Mouse (Mus musculus) heart, embryonic 12.5 days (tissue): ENCODE data around the gene Adgrd1. TPM values are rescaled to one million over a fixed set of nuclear protein-coding genes. Genes with fewer than 3 reads are reported as not detected.
A peak's percentile ranks its signal among the peaks of the same experiment; 100 is the strongest.
"Not testable (repeated sequence)": the region's sequence is repeated elsewhere in the genome, so short reads cannot be mapped to it uniquely, and the experiment has no call there.

Source experiments
- ATAC-seq: fragments of 200-750 bp; cut with Nextera tagmentation; 2 replicates; pipeline ENCODE4 v1.8.0; 2017; ENCODE audit warnings: moderate TSS enrichment, moderate library complexity; ENCODE audit not compliant: insufficient number of reproducible peaks, low FRiP score
- H3K27ac ChIP-seq: fragments of 300-500 bp; sonication (generic); 2 replicates; pipeline ENCODE4 v1.5.1; 2016; ENCODE audit warnings: mild to moderate bottlenecking, moderate library complexity; ENCODE audit not compliant: poor library complexity, severe bottlenecking
- H3K27me3 ChIP-seq: fragments of 300-500 bp; sonication (generic); replicated peaks from 2 replicates; pipeline ENCODE4 v1.6.1; 2016; ENCODE audit warnings: mild to moderate bottlenecking, moderate library complexity
- H3K36me3 ChIP-seq: fragments of 300-500 bp; sonication (generic); 2 replicates; pipeline ENCODE4 v1.6.1; 2016; ENCODE audit warnings: mild to moderate bottlenecking, moderate library complexity
- H3K4me1 ChIP-seq: fragments of 300-500 bp; sonication (generic); replicated peaks from 2 replicates; pipeline ENCODE4 v1.6.1; 2016; ENCODE audit warnings: mild to moderate bottlenecking
- H3K4me2 ChIP-seq: fragments of 300-500 bp; sonication (generic); 2 replicates; pipeline ENCODE4 v1.6.1; 2016; ENCODE audit warnings: mild to moderate bottlenecking, moderate library complexity
- H3K4me3 ChIP-seq: fragments of 300-500 bp; sonication (generic); 2 replicates; pipeline ENCODE4 v1.5.1; 2016; ENCODE audit warnings: mild to moderate bottlenecking
- H3K9ac ChIP-seq: fragments of 300-500 bp; sonication (generic); 2 replicates; pipeline ENCODE4 v1.6.1; 2016; ENCODE audit warnings: mild to moderate bottlenecking, moderate library complexity
- H3K9me3 ChIP-seq: fragments of 300-500 bp; sonication (generic); replicated peaks from 2 replicates; pipeline ENCODE4 v1.6.1; 2016; ENCODE audit warnings: mild to moderate bottlenecking, moderate library complexity
- WGBS: fragments of 180-500 bp; shearing (Covaris S2); methylation state at CpG from one replicate; pipeline ENCODE4 v1.1.7; 2016; 5-methylcytosine and 5-hydroxymethylcytosine counted together
- polyA plus RNA-seq: library from polyadenylated mRNA; unstranded; fragments of >200 nt; fragmentation: Nextera tagmentation; extraction: Ambion mirVana; gene quantifications from 2 replicates; pipeline ENCODE4 v1.2.1, GENCODE M21; 2016

Gene Adgrd1
- polyA plus RNA-seq, 1 experiment from 2014 or later, result 0.31 TPM

DNA sequence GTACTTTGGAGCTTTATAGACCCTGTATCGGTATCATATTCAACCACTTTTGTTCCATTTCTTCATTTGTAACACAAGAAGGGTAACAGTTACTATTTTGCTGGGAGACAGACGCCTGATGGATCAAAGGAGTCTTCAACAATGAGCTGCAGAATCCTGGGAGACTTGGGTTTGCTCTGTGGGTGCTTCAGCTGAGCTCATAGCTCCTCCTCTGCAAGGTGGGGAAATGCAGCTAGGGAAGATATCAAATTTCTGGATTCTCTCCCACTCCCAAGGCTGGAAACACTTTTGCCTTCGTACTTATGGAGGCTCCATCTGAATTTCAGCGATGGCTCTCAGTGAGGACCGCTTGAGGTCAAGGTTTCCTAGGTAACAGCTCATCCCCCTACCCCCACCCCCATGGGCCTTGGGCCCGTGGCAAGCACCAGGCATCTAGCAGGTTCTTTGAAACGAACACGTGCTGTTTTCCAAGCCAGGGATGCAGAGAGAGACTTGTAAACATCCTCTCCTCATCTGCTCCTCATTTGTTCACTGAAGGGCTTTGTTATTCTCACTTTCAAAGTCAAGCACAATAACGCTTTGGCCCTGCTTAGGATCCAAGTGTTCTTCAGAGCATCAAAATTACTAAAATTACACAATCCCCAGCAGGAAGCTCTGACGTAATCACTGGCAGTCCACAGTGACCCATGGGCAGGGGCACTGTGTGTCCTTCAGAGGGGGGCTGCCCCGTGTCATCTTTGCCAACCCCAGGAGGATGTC lies 27.7 kb downstream of the Adgrd1 start:
- WGBS, result 51% methylated on average over 11 of the region's 11 CpGs
- H3K36me3 ChIP-seq, result no peaks in the 10 kb centered on the region
- H3K4me3 ChIP-seq, result no peak overlapping the region
- no peak overlapping the region for H3K4me2 ChIP-seq
- no peaks in the 10 kb centered on the region for H3K4me1 ChIP-seq
- no peaks in the 10 kb centered on the region; the same call in 1 of the 2 replicates for H3K9me3 ChIP-seq
- no peak overlapping the region for H3K27ac ChIP-seq
- no peaks in the 10 kb centered on the region for H3K27me3 ChIP-seq
- ATAC-seq, result no peak
- no peak overlapping the region for H3K9ac ChIP-seq

DNA sequence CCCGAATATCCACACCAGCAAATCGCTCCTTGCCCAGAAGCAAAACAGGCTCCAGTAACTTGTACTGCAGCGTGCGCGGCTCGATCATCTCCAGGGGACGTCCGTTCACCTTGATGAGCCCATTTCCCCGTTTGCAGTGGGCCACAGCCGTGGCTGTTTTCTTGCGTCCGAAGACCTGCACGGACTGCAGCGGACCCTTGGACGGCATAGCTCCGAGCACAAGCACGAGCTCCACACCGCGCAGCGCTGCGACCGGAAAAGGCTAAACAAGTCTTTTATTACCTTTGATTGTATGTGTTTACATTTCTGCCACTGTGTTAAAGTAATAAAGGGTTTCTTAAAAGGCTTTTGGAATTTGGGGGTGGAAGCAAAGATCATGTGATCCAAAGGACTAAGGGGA lies 31.8 kb downstream of the Adgrd1 start:
- H3K4me1 ChIP-seq, ATAC-seq, H3K4me3 ChIP-seq, H3K36me3 ChIP-seq, H3K27ac ChIP-seq, H3K9me3 ChIP-seq, H3K4me2 ChIP-seq, H3K27me3 ChIP-seq, H3K9ac ChIP-seq: not testable (repeated sequence)
- WGBS, result 95% methylated on average over 22 of the region's 22 CpGs

GRCm38 (mm10) chr5:129130301-129130700 lies 33.8 kb downstream of the Adgrd1 start:
- H3K4me3 ChIP-seq, result no peak overlapping the region
- WGBS, result 86% methylated on average over 8 of the region's 8 CpGs
- no peak overlapping the region for H3K9ac ChIP-seq
- ATAC-seq, result no peak
- H3K9me3 ChIP-seq, result peaks cover 7% of the 10 kb centered on the region; the same call in 1 of the 2 replicates
- H3K4me2 ChIP-seq, result no peak overlapping the region
- no peaks in the 10 kb centered on the region for H3K27me3 ChIP-seq
- 0 out of 2 replicates have a peak, but pooled peaks cover 5% of the 10 kb centered on the region for H3K4me1 ChIP-seq
- H3K36me3 ChIP-seq, result no peaks in the 10 kb centered on the region
- no peak overlapping the region for H3K27ac ChIP-seq

GRCm38 (mm10) chr5:129137405-129137804 lies 40.9 kb downstream of the Adgrd1 start:
- no peak overlapping the region for H3K4me2 ChIP-seq
- WGBS, result 81% methylated on average over 5 of the region's 5 CpGs
- H3K9ac ChIP-seq, result no peak overlapping the region
- no peak overlapping the region for H3K4me3 ChIP-seq
- no peaks in the 10 kb centered on the region for H3K9me3 ChIP-seq
- H3K4me1 ChIP-seq, result 0 out of 2 replicates have a peak, but pooled peaks cover 5% of the 10 kb centered on the region
- no peaks in the 10 kb centered on the region for H3K27me3 ChIP-seq
- ATAC-seq, result no peak
- H3K36me3 ChIP-seq, result no peaks in the 10 kb centered on the region
- H3K27ac ChIP-seq, result no peak overlapping the region

DNA sequence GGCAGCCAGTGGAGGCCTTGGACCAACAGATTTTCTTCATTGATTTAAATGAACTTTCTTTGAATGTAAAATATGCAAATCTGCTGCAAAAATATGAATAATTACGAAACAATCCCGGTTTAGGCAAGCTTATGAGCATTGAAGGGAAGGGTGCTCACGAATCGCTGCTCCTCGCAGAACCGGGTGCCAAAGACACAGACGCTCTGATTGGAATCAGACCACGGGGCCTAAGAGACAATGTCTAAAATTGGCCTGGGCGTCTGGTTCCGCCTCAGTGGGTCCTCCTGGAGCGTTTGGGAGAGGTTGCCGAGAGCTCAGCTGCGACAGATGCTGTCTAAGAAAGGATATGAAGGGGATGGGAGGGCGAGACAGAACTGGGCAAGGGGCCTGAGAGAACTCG lies 42.0 kb downstream of the Adgrd1 start:
- ATAC-seq, result no peak
- H3K9ac ChIP-seq, result no peak overlapping the region
- no peak overlapping the region for H3K4me3 ChIP-seq
- 0 out of 2 replicates have a peak, but pooled peaks cover 2% of the 10 kb centered on the region for H3K4me1 ChIP-seq
- H3K36me3 ChIP-seq, result no peaks in the 10 kb centered on the region
- no peak overlapping the region for H3K4me2 ChIP-seq
- H3K9me3 ChIP-seq, result no peaks in the 10 kb centered on the region
- 72% methylated on average over 15 of the region's 15 CpGs for whole genome bisulfite sequencing
- no peak overlapping the region for H3K27ac ChIP-seq
- no peaks in the 10 kb centered on the region for H3K27me3 ChIP-seq

- H3K4me1 ChIP-seq, result peaks cover 28% of the 10 kb centered on the region
- no peak for ATAC-seq
- no peaks in the 10 kb centered on the region for H3K27me3 ChIP-seq
- H3K9ac ChIP-seq, result no peak overlapping the region
- H3K4me2 ChIP-seq, result no peak overlapping the region
- no peaks in the 10 kb centered on the region for H3K9me3 ChIP-seq
- H3K4me3 ChIP-seq, result no peak overlapping the region
- 57% methylated on average over 5 of the region's 5 CpGs for WGBS
- no peaks in the 10 kb centered on the region for H3K36me3 ChIP-seq
- no peak overlapping the region for H3K27ac ChIP-seq
Observed at GRCm38 (mm10) chr5:129142801-129143200, 46.3 kb downstream of the Adgrd1 start.

DNA sequence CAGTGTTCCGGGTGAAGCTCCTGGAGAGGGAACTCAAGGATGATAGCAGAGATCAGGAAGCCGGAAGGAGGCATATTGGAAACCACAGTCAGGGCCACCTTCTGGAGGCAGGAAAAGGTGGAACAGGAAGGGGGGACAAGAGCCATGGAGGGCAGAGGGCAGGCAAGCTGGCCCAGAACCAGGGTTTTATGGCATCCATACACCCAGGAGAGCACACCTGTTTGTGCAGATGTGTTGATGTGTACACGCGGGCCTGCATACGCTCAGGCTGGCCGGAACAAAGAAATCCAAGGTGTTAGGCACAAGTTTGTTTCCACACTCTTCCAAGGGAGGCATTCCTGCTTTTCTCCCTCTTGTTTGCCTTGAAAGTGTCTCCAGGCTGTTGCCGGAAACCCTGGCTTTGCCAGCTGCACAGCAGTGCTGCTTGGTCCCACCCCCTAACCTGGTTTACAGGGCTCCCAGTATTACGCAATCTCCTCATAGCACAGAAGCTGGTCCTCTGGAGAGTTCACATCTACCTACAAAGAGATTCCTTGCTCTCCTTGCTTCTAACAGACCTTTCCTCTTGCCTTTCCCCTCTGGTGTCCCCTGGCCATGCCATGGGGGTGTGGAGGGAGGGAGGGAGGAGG lies 48.9 kb downstream of the Adgrd1 start:
- Histone ChIP-seq H3K4me1 (peaks cover 28% of the 10 kb centered on the region), H3K4me3 (no peak overlapping the region), H3K9ac (no peak overlapping the region), H3K9me3 (no peaks in the 10 kb centered on the region), H3K4me2 (no peak overlapping the region), H3K36me3 (no peaks in the 10 kb centered on the region), H3K27ac (no peak overlapping the region), H3K27me3 (no peaks in the 10 kb centered on the region)
- 0 out of 2 replicates have a peak, but pooled peaks have one; percentile 27 for ATAC-seq
- WGBS, result 71% methylated on average over 8 of the region's 8 CpGs

DNA sequence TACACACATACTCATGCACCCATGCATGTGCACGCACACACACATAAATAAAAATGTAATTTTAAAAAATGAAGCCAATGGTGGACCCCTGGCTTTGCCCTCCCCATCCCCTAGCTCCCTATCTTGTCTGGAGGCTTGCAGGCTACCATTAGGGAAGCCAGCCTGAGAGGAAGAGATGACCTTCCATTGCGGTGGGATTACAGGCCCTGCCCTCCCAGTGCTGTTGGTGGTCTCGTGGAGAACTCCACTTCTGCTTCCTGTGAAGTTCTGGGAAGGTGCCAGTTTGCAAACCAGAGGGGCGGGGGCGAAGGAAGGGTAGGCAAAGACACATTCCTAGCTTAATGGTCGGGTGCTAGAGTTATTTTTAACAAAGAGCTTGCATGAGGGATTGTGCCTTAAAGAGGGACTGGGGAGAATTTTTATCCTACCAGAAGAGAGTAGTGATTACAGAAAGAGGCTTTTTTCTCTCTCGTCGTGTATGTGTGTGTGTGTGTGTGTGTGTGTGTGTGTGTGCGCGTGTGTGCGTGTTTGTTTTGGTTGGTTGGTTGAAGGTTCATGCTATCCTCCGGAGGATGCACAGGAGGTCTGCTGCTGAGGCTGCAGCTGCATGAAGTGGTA lies 50.5 kb downstream of the Adgrd1 start:
- Histone ChIP-seq H3K4me2 (peak overlapping the region; percentile 27), H3K27ac (peak overlapping the region; percentile 58), H3K27me3 (no peaks in the 10 kb centered on the region), H3K36me3 (no peaks in the 10 kb centered on the region), H3K4me3 (no peak overlapping the region), H3K9me3 (no peaks in the 10 kb centered on the region), H3K9ac (no peak overlapping the region), H3K4me1 (peaks cover 28% of the 10 kb centered on the region)
- no peak for ATAC-seq
- WGBS, result 51% methylated on average over 12 of the region's 12 CpGs

DNA sequence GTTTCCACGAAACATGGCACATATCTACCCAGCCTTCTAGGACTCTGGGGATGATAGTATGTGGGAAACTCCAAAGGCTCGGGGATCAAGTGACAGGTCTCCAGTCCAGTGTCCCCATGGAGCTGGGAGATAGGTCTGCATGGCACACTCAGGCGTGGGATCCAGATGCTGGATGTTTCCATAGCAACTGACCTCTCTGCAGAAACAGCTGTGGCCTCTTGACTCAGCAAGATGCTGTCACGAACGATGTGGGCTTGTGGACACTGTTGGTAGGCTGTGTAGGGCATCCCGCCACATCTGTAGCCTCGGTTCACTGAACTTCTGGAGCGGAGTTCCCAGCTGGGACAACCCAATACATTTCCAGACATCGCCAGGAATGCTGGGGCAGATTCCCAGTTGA lies 51.9 kb downstream of the Adgrd1 start:
- 75% methylated on average over 9 of the region's 9 CpGs for WGBS
- ATAC-seq, result no peak
- Histone ChIP-seq H3K9ac (no peak overlapping the region), H3K27ac (no peak overlapping the region), H3K4me1 (peaks cover 28% of the 10 kb centered on the region), H3K9me3 (no peaks in the 10 kb centered on the region), H3K36me3 (no peaks in the 10 kb centered on the region), H3K27me3 (no peaks in the 10 kb centered on the region), H3K4me3 (no peak overlapping the region), H3K4me2 (no peak overlapping the region)

DNA sequence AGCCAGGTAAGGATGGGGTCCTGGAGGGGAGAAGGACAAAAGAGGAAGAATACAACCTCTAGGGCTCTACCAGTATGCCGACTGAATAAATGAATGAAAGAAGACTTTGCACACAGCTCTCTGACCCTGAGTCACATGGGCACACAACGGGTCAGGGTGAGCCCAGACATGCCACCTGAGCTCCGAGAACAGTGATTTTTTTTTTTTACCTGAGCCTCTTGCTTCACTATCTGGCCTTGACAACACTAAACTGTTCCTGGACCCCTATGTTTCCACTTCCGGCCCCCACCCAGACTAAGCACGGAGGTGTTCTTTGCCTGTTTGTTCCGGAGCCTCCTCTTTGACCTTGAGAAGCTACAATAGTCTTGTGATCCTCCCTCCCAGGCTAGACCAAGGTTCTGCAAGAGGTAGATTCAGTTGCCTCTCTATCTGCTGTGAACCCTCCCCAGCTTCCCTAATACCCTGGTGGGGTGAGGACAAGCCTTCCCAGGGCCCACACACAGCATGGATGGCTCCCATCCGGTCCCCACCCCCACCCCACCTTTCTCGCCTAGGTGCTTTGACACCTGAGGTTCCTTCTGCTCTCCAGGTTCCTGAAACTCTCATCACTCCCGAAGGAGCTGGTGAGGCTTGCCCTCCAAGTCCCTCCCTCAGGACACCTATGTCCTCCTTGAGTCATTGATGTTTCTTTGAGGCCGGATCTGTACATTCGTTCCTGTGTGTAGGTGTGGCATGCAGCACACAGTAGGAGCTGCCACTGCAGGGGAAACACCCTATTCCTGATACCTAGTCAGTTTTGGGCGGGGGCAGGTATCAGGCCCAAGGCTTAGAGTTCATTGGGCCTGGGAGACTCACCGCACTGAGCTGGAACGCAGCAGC lies 58.7 kb downstream of the Adgrd1 start:
- Histone ChIP-seq H3K4me2 (no peak overlapping the region), H3K4me3 (no peak overlapping the region), H3K36me3 (no peaks in the 10 kb centered on the region), H3K4me1 (no peaks in the 10 kb centered on the region), H3K27me3 (peaks cover 7% of the 10 kb centered on the region), H3K27ac (no peak overlapping the region), H3K9me3 (no peaks in the 10 kb centered on the region), H3K9ac (no peak overlapping the region)
- no peak for ATAC-seq
- WGBS, result 67% methylated on average over 14 of the region's 14 CpGs

DNA sequence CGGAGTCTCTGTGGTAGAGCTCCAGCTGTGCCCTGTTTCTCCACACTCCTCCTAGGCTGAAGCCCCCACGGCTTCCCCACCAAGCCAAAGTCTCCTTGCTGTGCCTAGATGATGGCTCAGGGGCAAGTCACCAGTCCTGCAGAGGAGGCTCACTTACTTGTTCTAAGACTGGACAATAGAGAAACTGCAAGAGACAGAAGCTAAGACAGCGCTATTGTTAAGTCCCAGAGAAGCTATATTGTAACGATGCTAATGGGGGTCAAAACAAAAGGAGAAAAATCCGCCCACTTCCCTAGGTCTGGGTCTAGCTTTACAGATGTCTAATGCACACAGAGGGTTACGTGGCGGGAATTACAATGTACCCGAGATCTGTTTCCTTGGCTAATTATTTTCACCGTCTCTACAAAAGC lies 59.4 kb downstream of the Adgrd1 start:
- Histone ChIP-seq H3K4me3 (no peak overlapping the region), H3K27me3 (peaks cover 7% of the 10 kb centered on the region), H3K9ac (no peak overlapping the region), H3K9me3 (no peaks in the 10 kb centered on the region), H3K4me1 (no peaks in the 10 kb centered on the region), H3K4me2 (no peak overlapping the region), H3K27ac (no peak overlapping the region), H3K36me3 (no peaks in the 10 kb centered on the region)
- ATAC-seq, result no peak
- 50% methylated on average over 9 of the region's 9 CpGs for WGBS
